In the genomic region with DNA sequence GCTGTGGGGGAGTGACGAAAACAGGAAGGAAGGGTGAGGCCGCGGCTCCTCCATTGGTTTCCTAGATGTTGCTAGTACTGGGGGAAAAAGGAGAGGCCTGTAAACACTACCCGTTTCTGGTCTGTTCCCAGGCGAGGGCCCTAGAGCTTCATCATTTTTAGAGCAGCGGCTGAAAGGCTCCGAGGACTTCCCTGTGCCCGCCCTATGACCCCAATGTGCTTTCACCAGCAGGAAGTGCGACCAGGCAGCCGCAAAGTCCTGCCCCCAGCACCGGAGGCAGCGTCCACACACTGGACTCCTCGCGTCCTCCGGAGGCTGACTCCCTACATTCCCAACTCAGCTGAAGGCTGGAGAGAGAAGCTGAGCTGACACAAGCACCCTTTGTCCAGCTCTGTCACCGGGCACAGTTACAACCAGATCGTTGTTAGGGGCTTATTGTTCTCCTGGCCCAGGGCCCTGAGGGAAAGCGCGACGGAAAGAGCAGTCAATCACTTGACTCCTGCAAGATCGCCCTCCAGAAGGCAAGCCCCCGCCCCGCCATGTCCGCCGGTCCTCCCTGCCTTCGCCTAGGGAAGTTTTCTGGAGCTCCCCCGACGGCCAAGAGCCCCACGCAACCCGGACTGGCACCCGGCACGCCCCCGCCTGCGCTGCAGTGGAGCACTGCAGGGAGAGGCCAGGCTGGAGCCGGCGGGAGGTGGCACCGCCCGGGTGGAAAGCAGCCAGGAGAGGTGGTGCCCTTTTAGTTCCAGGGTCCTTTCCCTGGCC, we compare ENCODE assay signal across 8 mouse cellular contexts. TPM values are rescaled to one million over a fixed set of nuclear protein-coding genes. Genes with fewer than 3 reads are reported as not detected.
DNase-seq lines count a peak whose midpoint lies in the region; ATAC-seq lines count a peak whose summit lies in the region.

No protein-coding gene starts in this region.

- 3% methylated on average over 38 of the region's 38 CpGs for WGBS in embryonic facial prominence, embryonic 12.5 days
- 2% methylated on average over 38 of the region's 38 CpGs for WGBS in heart, embryonic 12.5 days
- under 1% methylated on average over 38 of the region's 38 CpGs for WGBS in kidney, embryonic 16.5 days

- peak overlapping the region; percentile 64 for H3K27ac ChIP-seq in embryonic facial prominence, embryonic 12.5 days
- H3K27ac ChIP-seq in heart, embryonic 12.5 days (ENCODE audit: poor library complexity, severe bottlenecking), result peak overlapping the region; percentile 94
- peak overlapping the region; percentile 89 for H3K27ac ChIP-seq in kidney, embryonic 16.5 days (ENCODE audit: low read length)

- peaks cover 28% of the 10 kb centered on the region for H3K27me3 ChIP-seq in embryonic facial prominence, embryonic 12.5 days
- peaks cover 4% of the 10 kb centered on the region; the same call in 1 of the 2 replicates for H3K27me3 ChIP-seq in heart, embryonic 12.5 days (replicated peaks)
- no peaks in the 10 kb centered on the region for H3K27me3 ChIP-seq in kidney, embryonic 16.5 days (ENCODE audit: insufficient read depth, low read length)

- peak overlapping the region; percentile 84 for H3K4me2 ChIP-seq in embryonic facial prominence, embryonic 12.5 days (replicated peaks)
- H3K4me2 ChIP-seq in heart, embryonic 12.5 days, result peak overlapping the region; percentile 99
- peak overlapping the region; percentile 97 for H3K4me2 ChIP-seq in kidney, embryonic 16.5 days (replicated peaks; ENCODE audit: low read depth, low read length)

- ATAC-seq in embryonic facial prominence, embryonic 12.5 days (ENCODE audit: insufficient number of reproducible peaks, insufficient read depth, low FRiP score, low TSS enrichment), result no peak
- ATAC-seq in heart, embryonic 12.5 days (ENCODE audit: insufficient number of reproducible peaks, low FRiP score), result peak; percentile 40
- peak; percentile 43 for ATAC-seq in kidney, embryonic 16.5 days (ENCODE audit: low FRiP score, low TSS enrichment)

- H3K4me1 ChIP-seq in embryonic facial prominence, embryonic 12.5 days, result peaks cover 41% of the 10 kb centered on the region
- peaks cover 49% of the 10 kb centered on the region for H3K4me1 ChIP-seq in heart, embryonic 12.5 days (replicated peaks)
- H3K4me1 ChIP-seq in kidney, embryonic 16.5 days (ENCODE audit: insufficient read depth, low read length), result peaks cover 46% of the 10 kb centered on the region

- H3K36me3 ChIP-seq in embryonic facial prominence, embryonic 12.5 days, result 0 out of 2 replicates have a peak, but pooled peaks cover 4% of the 10 kb centered on the region
- peaks cover 36% of the 10 kb centered on the region for H3K36me3 ChIP-seq in heart, embryonic 12.5 days
- H3K36me3 ChIP-seq in kidney, embryonic 16.5 days (ENCODE audit: insufficient read depth, low read length), result peaks cover 10% of the 10 kb centered on the region

- H3K9me3 ChIP-seq in embryonic facial prominence, embryonic 12.5 days, result no peaks in the 10 kb centered on the region
- H3K9me3 ChIP-seq in heart, embryonic 12.5 days (replicated peaks), result no peaks in the 10 kb centered on the region
- H3K9me3 ChIP-seq in kidney, embryonic 16.5 days (ENCODE audit: low read length), result no peaks in the 10 kb centered on the region

- H3K9ac ChIP-seq in embryonic facial prominence, embryonic 12.5 days, result peak overlapping the region; percentile 54
- peak overlapping the region; percentile 81 for H3K9ac ChIP-seq in heart, embryonic 12.5 days
- peak overlapping the region; percentile 85 for H3K9ac ChIP-seq in kidney, embryonic 16.5 days (replicated peaks; ENCODE audit: low read length)

- peak overlapping the region; percentile 44 for H3K4me3 ChIP-seq in embryonic facial prominence, embryonic 12.5 days
- H3K4me3 ChIP-seq in heart, embryonic 12.5 days, result peak overlapping the region; percentile 69
- H3K4me3 ChIP-seq in kidney, embryonic 16.5 days (ENCODE audit: low read length), result peak overlapping the region; percentile 65

- DNase-seq in left cerebral cortex, postnatal 14 days (ENCODE audit: low spot score in 2 of 2), result peak; percentile 45 to 50
- DNase-seq in left cerebral cortex, adult 11 months (ENCODE audit: low spot score), result no peak
- DNase-seq in lung, postnatal 14 days, result peak; percentile 78
- peak; percentile 72 for DNase-seq in ovary, adult 18-20 months (ENCODE audit: low spot score)
- DNase-seq in urinary bladder, postnatal 25 days (ENCODE audit: low spot score), result peak; percentile 62

- intact Hi-C loops in left cerebral cortex, postnatal 14 days (cut with DNase I), result no loop called here

RNA-seq across cellular contexts. Expression of gene Tmc8, which starts 2.3 kb away (rescaled TPM):
- 1 to 10 TPM; 1.0 to 1.4 TPM for total RNA-seq in left cerebral cortex, postnatal 14 days (2021)
- 1.3 TPM in 2 replicates for polyA plus RNA-seq in embryonic facial prominence, embryonic 12.5 days (2016; fragmentation: Nextera tagmentation; extraction: Ambion mirVana)
- 4.0 and 4.1 TPM in 2 replicates for polyA plus RNA-seq in heart, embryonic 12.5 days (2016; fragmentation: Nextera tagmentation; extraction: Ambion mirVana)
- polyA plus RNA-seq in kidney, embryonic 16.5 days (2015; fragmentation: Nextera tagmentation; extraction: Ambion mirVana), result 3.6 TPM in 2 replicates

RNA-seq across cellular contexts. Expression of gene Tmc6, which starts 2.4 kb away (rescaled TPM):
- 1 to 10 TPM; 4.0 to 5.4 TPM for total RNA-seq in left cerebral cortex, postnatal 14 days (2021)
- 17.5 and 19.1 TPM in 2 replicates for polyA plus RNA-seq in embryonic facial prominence, embryonic 12.5 days (2016; fragmentation: Nextera tagmentation; extraction: Ambion mirVana)
- polyA plus RNA-seq in heart, embryonic 12.5 days (2016; fragmentation: Nextera tagmentation; extraction: Ambion mirVana), result 23.8 and 26.5 TPM in 2 replicates
- polyA plus RNA-seq in kidney, embryonic 16.5 days (2015; fragmentation: Nextera tagmentation; extraction: Ambion mirVana), result 47.9 and 50.5 TPM in 2 replicates

RNA-seq across cellular contexts. Expression of gene 6030468B19Rik, which starts 17.8 kb away (rescaled TPM):
- not detected for total RNA-seq in left cerebral cortex, postnatal 14 days (2021)
- polyA plus RNA-seq in embryonic facial prominence, embryonic 12.5 days (2016; fragmentation: Nextera tagmentation; extraction: Ambion mirVana), result 0.26 TPM in 1 of 2 replicates, not detected in the other
- 0.71 and 1.7 TPM in 2 replicates for polyA plus RNA-seq in heart, embryonic 12.5 days (2016; fragmentation: Nextera tagmentation; extraction: Ambion mirVana)
- polyA plus RNA-seq in kidney, embryonic 16.5 days (2015; fragmentation: Nextera tagmentation; extraction: Ambion mirVana), result 0.33 and 0.54 TPM in 2 replicates

RNA-seq across cellular contexts. Expression of gene Gm20708, which starts 29.9 kb away (rescaled TPM):
- 1 to 10 TPM; 1.9 to 2.3 TPM for total RNA-seq in left cerebral cortex, postnatal 14 days (2021)
- polyA plus RNA-seq in embryonic facial prominence, embryonic 12.5 days (2016; fragmentation: Nextera tagmentation; extraction: Ambion mirVana), result 0.54 and 1.3 TPM in 2 replicates
- 0.78 and 0.82 TPM in 2 replicates for polyA plus RNA-seq in heart, embryonic 12.5 days (2016; fragmentation: Nextera tagmentation; extraction: Ambion mirVana)
- 0.26 and 0.44 TPM in 2 replicates for polyA plus RNA-seq in kidney, embryonic 16.5 days (2015; fragmentation: Nextera tagmentation; extraction: Ambion mirVana)

RNA-seq across cellular contexts. Expression of gene Syngr2, which starts 29.9 kb away (rescaled TPM):
- total RNA-seq in left cerebral cortex, postnatal 14 days (2021), result 10 to 100 TPM; 11.9 to 13.0 TPM
- 29.6 and 31.0 TPM in 2 replicates for polyA plus RNA-seq in embryonic facial prominence, embryonic 12.5 days (2016; fragmentation: Nextera tagmentation; extraction: Ambion mirVana)
- polyA plus RNA-seq in heart, embryonic 12.5 days (2016; fragmentation: Nextera tagmentation; extraction: Ambion mirVana), result 68.9 and 69.3 TPM in 2 replicates
- polyA plus RNA-seq in kidney, embryonic 16.5 days (2015; fragmentation: Nextera tagmentation; extraction: Ambion mirVana), result 93.2 and 106 TPM in 2 replicates
